ENCODE assay signal across 34 mouse cellular contexts in the genomic region with DNA sequence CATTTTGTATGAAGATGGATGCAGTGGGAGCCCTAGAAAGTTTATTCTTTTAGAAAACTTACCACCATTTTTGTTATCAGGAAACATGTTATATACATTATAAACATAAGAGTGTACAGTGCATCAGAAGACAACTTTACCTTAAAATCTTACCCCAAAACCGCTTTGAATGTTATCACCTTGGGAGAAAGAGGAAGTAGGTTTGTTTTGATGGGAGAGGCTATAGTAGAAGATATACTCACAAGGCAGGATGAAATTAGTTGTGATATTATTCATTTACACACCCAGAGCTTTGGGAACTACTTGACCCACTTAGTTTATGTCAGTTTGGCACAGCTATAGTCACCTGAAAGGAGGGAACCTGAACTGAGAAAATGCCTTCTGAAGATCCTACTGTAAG.
"Had no signal": no experiment of that assay in that cellular context is flagged by ENCODE, and none has a peak within 500 bp of the region (broad histone marks: within the 10 kb centered on the region; RNA-seq: fewer than 3 reads in every experiment).

No protein-coding gene starts in this region.

- H3K4me3 ChIP-seq: heart, embryonic 12.5 days; heart, embryonic 13.5 days; heart, embryonic 15.5 days; hindbrain, embryonic 10.5 days; hindbrain, embryonic 12.5 days; hindbrain, embryonic 13.5 days; hindbrain, embryonic 15.5 days; intestine, embryonic 15.5 days; kidney, embryonic 15.5 days; layer of hippocampus, adult 2 months; left cerebral cortex, adult 2 months had no signal

- DNase-seq: heart, postnatal 10 days; heart, postnatal 14 days; heart, postnatal 36 days; heart, postnatal 4 days; kidney, adult 11 months; kidney, adult 18-20 months; kidney, adult 2 months; kidney, adult 8-10 months; kidney, adult 9 months; kidney, postnatal 10 days; kidney, postnatal 14 days; kidney, postnatal 25 days; kidney, postnatal 36 days; kidney, postnatal 4 days; layer of hippocampus, adult 9-11 months; layer of hippocampus, postnatal 36 days had no signal

- H3K4me2 ChIP-seq: hindbrain, embryonic 12.5 days; hindbrain, embryonic 13.5 days; hindbrain, embryonic 14.5 days; hindbrain, embryonic 15.5 days; intestine, embryonic 15.5 days; kidney, embryonic 15.5 days had no signal

- H3K36me3 ChIP-seq: heart, embryonic 12.5 days; heart, embryonic 15.5 days; hindbrain, embryonic 10.5 days; hindbrain, embryonic 12.5 days; hindbrain, embryonic 15.5 days; intestine, embryonic 15.5 days; kidney, embryonic 15.5 days had no signal

- H3K9ac ChIP-seq: heart, embryonic 12.5 days; heart, embryonic 15.5 days; hindbrain, embryonic 12.5 days; hindbrain, embryonic 13.5 days; hindbrain, embryonic 14.5 days; hindbrain, embryonic 15.5 days; intestine, embryonic 15.5 days; kidney, embryonic 15.5 days had no signal

- ATAC-seq: hindbrain, embryonic 16.5 days; hindbrain, postnatal 0 days; inflammation-experienced regulatory T-cells, adult 6 months; intestine, embryonic 15.5 days; intestine, embryonic 16.5 days; intestine, postnatal 0 days had no signal

- H3K27ac ChIP-seq: heart, embryonic 15.5 days; hindbrain, embryonic 10.5 days; hindbrain, embryonic 12.5 days; hindbrain, embryonic 13.5 days; hindbrain, embryonic 14.5 days; hindbrain, embryonic 15.5 days; hindbrain, postnatal 0 days; intestine, embryonic 15.5 days; kidney, embryonic 15.5 days; kidney, postnatal 0 days; layer of hippocampus, adult 2 months; left cerebral cortex, adult 2 months had no signal

- H3K27me3 ChIP-seq: heart, embryonic 12.5 days; heart, embryonic 13.5 days; heart, embryonic 15.5 days; hindbrain, embryonic 12.5 days; hindbrain, embryonic 13.5 days; hindbrain, embryonic 15.5 days; intestine, embryonic 15.5 days; kidney, embryonic 15.5 days had no signal

- H3K9me3 ChIP-seq: heart, embryonic 12.5 days; heart, embryonic 13.5 days; heart, embryonic 15.5 days; hindbrain, embryonic 10.5 days; hindbrain, embryonic 12.5 days; hindbrain, embryonic 13.5 days; hindbrain, embryonic 15.5 days; intestine, embryonic 15.5 days; kidney, embryonic 15.5 days had no signal
